Mouse (Mus musculus) G1E (cell line): ENCODE data around the gene Satb1.

Experiments used
- CTCF ChIP-seq: IDR thresholded peaks from 2 replicates; pipeline ENCODE4 v1.5.1; 2012; ENCODE audit warnings: low read depth, low read length, inconsistent platforms, mixed read lengths
- POLR2AphosphoS5 ChIP-seq: IDR thresholded peaks from 2 replicates; pipeline ENCODE4 v1.6.1; 2012; ENCODE audit warnings: low read depth, low read length, inconsistent platforms; ENCODE audit not compliant: insufficient replicate concordance

DNA sequence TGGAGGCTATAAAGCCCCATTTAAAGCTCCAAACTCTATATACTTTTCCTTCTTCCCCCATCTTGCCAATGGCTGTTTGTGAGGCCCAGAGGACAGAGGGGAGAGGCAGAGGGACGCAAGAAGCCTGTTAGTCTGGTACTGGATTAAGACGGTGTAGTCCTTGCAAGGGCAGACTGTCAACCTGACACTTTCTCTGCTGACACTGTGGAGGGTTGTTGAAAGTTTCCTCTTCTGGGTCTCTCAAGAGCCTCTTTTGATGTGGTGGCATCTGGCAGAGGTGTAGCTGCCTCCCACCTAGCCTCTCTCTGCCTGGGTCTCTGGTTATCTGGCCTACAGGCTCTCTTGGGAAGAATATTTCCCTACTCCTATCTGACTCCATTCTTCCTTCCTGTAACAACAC lies 46.1 kb upstream of the Satb1 start:
- no peak for TF ChIP-seq CTCF
- no peak for TF ChIP-seq POLR2AphosphoS5
